Mouse (Mus musculus) erythroblast, embryonic 14.5 days (primary cell): ENCODE results near the gene Nsun6.

Source experiments
- GATA1 ChIP-seq: IDR thresholded peaks from 2 replicates; pipeline ENCODE4 v1.6.1; 2012; ENCODE audit warnings: low read length, inconsistent platforms, mixed read lengths
- TAL1 ChIP-seq: IDR thresholded peaks from 3 replicates; pipeline ENCODE4 v1.6.1; 2012; ENCODE audit warnings: low read length, inconsistent platforms, mixed read lengths

- TF ChIP-seq TAL1 (no peak), GATA1 (no peak)
Observed at GRCm38 (mm10) chr2:15040326-15040725, 14.5 kb downstream of the Nsun6 start.
